Mouse (Mus musculus): Measurements from ENCODE around the gene Akap1. TPM values are rescaled to one million over a fixed set of nuclear protein-coding genes. Genes with fewer than 3 reads are reported as not detected.
"Not testable (repeated sequence)": the region's sequence is repeated elsewhere in the genome, so short reads cannot be mapped to it uniquely, and the experiment has no call there.

The Akap1 gene
- polyA plus RNA-seq, 1 experiment from 2014 or later, result 35.4 TPM

DNA sequence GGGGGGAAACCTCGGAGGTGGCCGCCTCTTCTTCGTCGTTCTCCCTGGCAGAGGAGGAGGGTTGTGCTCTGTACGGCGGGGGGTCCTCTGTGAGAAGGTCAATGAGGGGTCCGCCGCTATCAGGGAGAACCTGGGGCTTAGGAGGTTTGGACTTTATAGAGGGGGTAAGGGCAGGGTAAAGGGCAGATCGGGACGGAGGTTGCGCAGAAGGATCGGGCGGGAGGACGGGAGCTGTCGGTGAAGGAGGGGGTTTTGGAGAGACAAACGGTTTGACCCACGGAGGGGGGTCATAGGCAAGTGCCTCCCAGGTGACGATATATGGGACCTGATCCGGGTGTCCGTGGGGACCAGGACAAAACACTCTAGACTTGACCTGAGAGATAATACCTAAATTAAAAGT, 30.8 kb upstream of the Akap1 start:
- ATAC-seq (replicated peaks); H3K4me2 ChIP-seq: not testable (repeated sequence)
- 48% methylated on average over 17 of the region's 20 CpGs for WGBS

GRCm38 (mm10) chr11:88894279-88894678, 29.9 kb upstream of the Akap1 start:
- ATAC-seq (replicated peaks); H3K4me2 ChIP-seq; H3K27me3 ChIP-seq (replicated peaks); H3K4me3 ChIP-seq; H3K9ac ChIP-seq; H3K36me3 ChIP-seq (replicated peaks); H3K4me1 ChIP-seq; H3K9me3 ChIP-seq; H3K27ac ChIP-seq: not testable (repeated sequence)
- WGBS, result 98% methylated on average over 11 of the region's 14 CpGs

More for the DNA sequence above, 30.8 kb upstream of the Akap1 start:
- not testable (repeated sequence) for H3K9ac ChIP-seq; H3K27me3 ChIP-seq (replicated peaks); H3K4me1 ChIP-seq; H3K4me3 ChIP-seq; H3K27ac ChIP-seq; H3K36me3 ChIP-seq (replicated peaks); H3K9me3 ChIP-seq

DNA sequence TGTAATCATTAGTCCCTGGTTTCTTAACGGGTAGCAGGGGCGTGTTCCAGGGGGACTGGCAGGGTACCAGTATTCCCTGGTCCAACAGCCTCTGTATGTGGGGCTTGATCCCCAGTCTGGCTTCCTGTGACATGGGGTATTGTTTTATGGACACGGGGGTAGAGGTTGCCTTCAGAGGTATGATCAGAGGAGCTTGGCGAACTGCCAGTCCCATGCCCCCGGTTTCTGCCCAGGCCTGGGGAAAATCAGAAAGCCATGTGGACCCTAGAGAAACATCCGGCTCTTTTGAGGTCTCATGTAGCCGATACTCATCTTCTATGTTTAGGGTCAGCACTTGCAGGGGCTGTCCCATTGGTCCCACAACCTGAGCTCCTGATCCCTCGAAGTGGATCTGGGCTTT, 29.1 kb upstream of the Akap1 start:
- H3K36me3 ChIP-seq (replicated peaks); ATAC-seq (replicated peaks); H3K27me3 ChIP-seq (replicated peaks); H3K9ac ChIP-seq; H3K4me1 ChIP-seq; H3K9me3 ChIP-seq; H3K4me2 ChIP-seq; H3K27ac ChIP-seq; H3K4me3 ChIP-seq: not testable (repeated sequence)
- 80% methylated on average over 3 of the region's 8 CpGs for WGBS

GRCm38 (mm10) chr11:88892789-88893188, 28.4 kb upstream of the Akap1 start:
- H3K4me1 ChIP-seq; H3K4me2 ChIP-seq; H3K27me3 ChIP-seq (replicated peaks); H3K9me3 ChIP-seq; H3K4me3 ChIP-seq; H3K9ac ChIP-seq; H3K27ac ChIP-seq; ATAC-seq (replicated peaks); H3K36me3 ChIP-seq (replicated peaks): not testable (repeated sequence)
- WGBS, result 93% methylated on average over 22 of the region's 24 CpGs

- H3K4me1 ChIP-seq; H3K4me2 ChIP-seq; H3K9ac ChIP-seq; H3K9me3 ChIP-seq; H3K4me3 ChIP-seq; H3K27me3 ChIP-seq (replicated peaks); H3K36me3 ChIP-seq (replicated peaks); H3K27ac ChIP-seq; ATAC-seq (replicated peaks): not testable (repeated sequence)
- WGBS, result 94% methylated on average over 22 of the region's 24 CpGs
Measured at GRCm38 (mm10) chr11:88891921-88892561, 27.7 kb upstream of the Akap1 start.

- not testable (repeated sequence) for H3K4me3 ChIP-seq; H3K9ac ChIP-seq; H3K27ac ChIP-seq; ATAC-seq (replicated peaks); H3K9me3 ChIP-seq; H3K27me3 ChIP-seq (replicated peaks); H3K4me1 ChIP-seq; H3K36me3 ChIP-seq (replicated peaks); H3K4me2 ChIP-seq
- WGBS, result 95% methylated on average over 10 of the region's 12 CpGs
Measured at GRCm38 (mm10) chr11:88891446-88891845, 27.1 kb upstream of the Akap1 start.

DNA sequence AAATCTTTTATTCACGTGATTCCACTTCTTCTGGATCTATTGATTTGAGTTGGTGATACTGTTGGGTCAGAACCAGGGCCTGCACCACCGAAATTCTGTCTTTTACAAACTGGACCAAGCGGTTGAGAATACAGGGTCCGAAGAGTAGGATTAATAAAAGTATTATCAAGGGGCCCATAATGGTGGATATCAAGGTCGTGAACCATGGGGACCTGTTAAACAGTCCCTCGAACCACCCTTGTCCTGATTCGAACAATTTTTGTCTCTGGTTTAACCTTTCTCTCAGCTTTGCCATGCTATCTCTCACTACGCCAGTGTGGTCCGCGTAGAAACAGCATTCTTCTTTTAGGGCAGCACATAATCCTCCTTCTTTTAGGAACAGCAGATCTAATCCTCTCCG, 26.5 kb upstream of the Akap1 start:
- WGBS, result 93% methylated on average over 6 of the region's 11 CpGs
- H3K9ac ChIP-seq; ATAC-seq (replicated peaks): not testable (repeated sequence)

DNA sequence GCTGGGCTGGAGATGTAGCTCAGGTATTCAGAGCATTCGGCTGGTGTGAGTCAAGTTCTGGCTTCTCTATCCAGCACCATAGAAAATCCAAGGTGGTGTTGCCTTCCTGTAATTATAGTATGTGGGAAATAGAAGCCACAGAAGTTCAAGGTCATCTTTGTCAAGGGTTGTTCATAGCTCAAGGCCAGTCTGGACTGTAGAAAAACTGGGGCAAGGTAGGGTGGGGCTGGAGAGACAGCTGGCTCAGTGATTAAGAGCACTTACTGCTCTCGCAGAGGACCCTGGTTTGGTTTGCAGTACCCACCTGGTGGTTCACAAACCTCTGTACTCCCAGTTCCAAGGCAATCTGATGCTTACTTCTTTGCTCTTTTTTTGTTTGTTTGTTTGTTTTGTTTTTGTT, 24.6 kb upstream of the Akap1 start:
- Histone ChIP-seq H3K4me3 (no peak overlapping the region), H3K27me3 (replicated peaks) (no peaks in the 10 kb centered on the region), H3K4me1 (no peaks in the 10 kb centered on the region), H3K9me3 (no peaks in the 10 kb centered on the region), H3K9ac (no peak overlapping the region), H3K36me3 (replicated peaks) (no peaks in the 10 kb centered on the region), H3K27ac (no peak overlapping the region), H3K4me2 (no peak overlapping the region)
- 87% methylated on average over 2 of the region's 2 CpGs for WGBS
- ATAC-seq (replicated peaks), result no peak

More for the DNA sequence above, 26.5 kb upstream of the Akap1 start:
- not testable (repeated sequence) for H3K4me3 ChIP-seq; H3K4me1 ChIP-seq; H3K9me3 ChIP-seq; H3K4me2 ChIP-seq; H3K27ac ChIP-seq; H3K36me3 ChIP-seq (replicated peaks); H3K27me3 ChIP-seq (replicated peaks)

- Histone ChIP-seq H3K27me3 (replicated peaks) (no peaks in the 10 kb centered on the region), H3K27ac (peak overlapping the region; percentile 51; the same call in 1 of the 2 replicates), H3K4me1 (no peaks in the 10 kb centered on the region), H3K36me3 (replicated peaks) (no peaks in the 10 kb centered on the region), H3K4me2 (no peak overlapping the region), H3K9me3 (no peaks in the 10 kb centered on the region), H3K4me3 (no peak overlapping the region), H3K9ac (no peak overlapping the region)
- ATAC-seq (replicated peaks), result no peak
- WGBS, result 58% methylated on average over 8 of the region's 8 CpGs
Measured at GRCm38 (mm10) chr11:88884376-88885065, 20.1 kb upstream of the Akap1 start.

DNA sequence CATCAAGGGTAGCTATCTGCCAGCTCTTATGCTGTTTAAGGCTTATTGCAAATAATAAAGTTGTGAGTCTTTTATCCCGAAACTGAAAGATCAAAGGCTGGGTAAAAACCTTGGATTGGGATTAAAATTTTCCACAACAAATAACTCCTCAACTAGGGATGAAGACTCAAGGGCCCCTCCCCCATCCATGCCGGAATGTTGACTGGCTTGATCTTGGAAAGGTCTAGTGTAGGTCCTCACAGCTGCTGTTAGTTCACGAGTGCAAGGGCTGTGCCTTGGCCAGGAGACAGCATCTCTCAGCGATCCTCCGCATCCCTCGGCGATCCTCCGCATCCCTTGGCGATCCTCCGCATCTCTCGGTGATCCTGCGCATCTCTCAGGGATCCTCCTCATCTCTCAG, 13.6 kb upstream of the Akap1 start:
- Histone ChIP-seq H3K9ac (no peak overlapping the region), H3K36me3 (replicated peaks) (no peaks in the 10 kb centered on the region)
- WGBS, result 94% methylated on average over 12 of the region's 12 CpGs

GRCm38 (mm10) chr11:88873667-88874030, 9.3 kb upstream of the Akap1 start:
- WGBS, result 1% methylated on average over 10 of the region's 10 CpGs
- Histone ChIP-seq H3K4me3 (peak overlapping the region; percentile 34), H3K9ac (peak overlapping the region; percentile 40), H3K4me2 (peak overlapping the region; percentile 65), H3K4me1 (peaks cover 9% of the 10 kb centered on the region), H3K27ac (no peak overlapping the region), H3K27me3 (replicated peaks) (peaks cover 3% of the 10 kb centered on the region; the same call in 1 of the 2 replicates), H3K9me3 (no peaks in the 10 kb centered on the region), H3K36me3 (replicated peaks) (no peaks in the 10 kb centered on the region)
- ATAC-seq (replicated peaks), result no peak

More for the DNA sequence above, 13.6 kb upstream of the Akap1 start:
- H3K9me3 ChIP-seq, result no peaks in the 10 kb centered on the region
- H3K4me3 ChIP-seq, result no peak overlapping the region
- no peak for ATAC-seq (replicated peaks)
- no peak overlapping the region for H3K4me2 ChIP-seq
- peaks cover 3% of the 10 kb centered on the region; the same call in 1 of the 2 replicates for H3K27me3 ChIP-seq (replicated peaks)
- peaks cover 8% of the 10 kb centered on the region for H3K4me1 ChIP-seq
- H3K27ac ChIP-seq, result no peak overlapping the region

GRCm38 (mm10) chr11:88873027-88873666, 8.8 kb upstream of the Akap1 start:
- H3K27me3 ChIP-seq (replicated peaks), result peaks cover 3% of the 10 kb centered on the region; the same call in 1 of the 2 replicates
- no peaks in the 10 kb centered on the region for H3K9me3 ChIP-seq
- 4% methylated on average over 20 of the region's 20 CpGs for WGBS

More at GRCm38 (mm10) chr11:88873027-88873666, 8.8 kb upstream of the Akap1 start:
- Histone ChIP-seq H3K4me3 (peak overlapping the region; percentile 34), H3K27ac (no peak overlapping the region), H3K36me3 (replicated peaks) (no peaks in the 10 kb centered on the region), H3K9ac (peak overlapping the region; percentile 40), H3K4me1 (peaks cover 9% of the 10 kb centered on the region), H3K4me2 (peak overlapping the region; percentile 65)
- ATAC-seq (replicated peaks), result no peak

Data from midbrain, embryonic 15.5 days (tissue).